Mouse (Mus musculus): ENCODE data around the gene Adra2a.

DNA sequence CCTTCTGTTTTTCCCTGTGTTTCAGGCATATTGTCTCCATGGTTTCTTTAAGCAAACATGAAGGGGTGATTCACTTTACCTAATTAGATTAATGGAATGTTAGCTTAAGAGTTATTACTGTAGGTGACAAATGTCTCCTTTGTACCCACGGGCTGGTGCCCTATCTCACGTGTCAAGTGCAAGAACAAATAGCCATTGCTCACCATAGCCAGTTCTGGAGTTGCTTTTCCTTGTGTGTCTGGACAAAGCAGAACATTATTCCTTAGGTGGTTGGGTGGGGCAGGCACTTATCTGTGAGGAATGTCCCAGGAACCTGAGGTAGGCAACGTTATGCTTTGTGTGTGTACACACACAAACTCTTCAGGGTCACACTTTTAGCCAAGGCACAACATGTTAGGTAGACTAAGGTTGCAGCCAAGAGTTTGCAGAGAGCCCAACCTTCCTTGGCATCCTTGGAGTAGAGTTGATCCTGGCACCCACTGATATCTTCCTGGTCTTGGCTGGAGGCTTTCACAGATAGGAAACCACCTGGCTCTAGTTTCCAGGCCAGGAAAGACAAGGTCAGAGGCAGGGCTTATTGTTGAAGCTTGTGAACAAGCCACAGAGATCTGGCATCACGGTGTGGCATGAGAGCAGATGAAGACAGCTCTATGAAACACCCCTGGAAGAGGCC is 3.5 kb upstream of the Adra2a start:
- TF ChIP-seq POLR2A (IDR thresholded peaks at IDR 0.05; ENCODE audit: borderline replicate concordance, insufficient read depth, low read length) (no peak), CTCF (IDR thresholded peaks at IDR 0.05; ENCODE audit: borderline replicate concordance, insufficient read depth, low read depth, low read length) (no peak)
